Mouse (Mus musculus) hindlimb bud, embryonic 11.5 days (tissue): Measurements from ENCODE around the gene Gm17067.
"Not testable (repeated sequence)": the region's sequence is repeated elsewhere in the genome, so short reads cannot be mapped to it uniquely, and the experiment has no call there.

Source experiments
- DNase-seq: peaks from one replicate; pipeline ENCODE4 v3.0.0-alpha.2; 2012; ENCODE audit warnings: low read depth, low spot score; ENCODE audit errors: extremely low spot score

Gm17067 gene

DNA sequence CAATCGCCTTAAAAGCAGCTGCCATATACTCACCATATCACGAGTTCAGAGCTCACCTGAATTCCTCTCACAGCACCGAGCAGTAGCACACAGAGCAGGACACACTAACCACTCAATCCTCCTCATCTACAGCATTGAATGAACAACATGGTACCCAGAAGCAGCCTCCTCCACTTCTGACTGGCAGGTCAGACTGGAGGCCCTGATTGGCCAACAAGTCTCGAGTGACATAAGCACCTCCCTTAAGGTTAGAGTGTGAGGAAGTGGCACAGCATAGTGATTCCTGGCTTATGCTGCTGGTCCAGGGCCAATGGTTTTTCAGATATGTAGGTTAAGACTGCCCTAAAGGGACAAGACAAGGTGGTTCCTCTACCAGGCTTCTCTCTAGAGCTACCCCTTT lies at the start of gene Gm17067:
Gene Gm17067, minus strand, starts transcription at position 101 of the 400 bp plus-strand sequence.
- DNase-seq, result not testable (repeated sequence)

- no peak for DNase-seq
These were observed 23.0 kb upstream of the Gm17067 start for GRCm38 (mm10) chr7:42749836-42750235.

- no peak for DNase-seq
These were observed 11.9 kb upstream of the Gm17067 start for GRCm38 (mm10) chr7:42738536-42739210.

- not testable (repeated sequence) for DNase-seq
These were observed 33.6 kb downstream of the Gm17067 start for GRCm38 (mm10) chr7:42693251-42693650.

GRCm38 (mm10) chr7:42692362-42693158 lies 34.3 kb downstream of the Gm17067 start, which contains the start of gene Zfp975:
Zfp975 (minus strand) TSS chr7:42692742.
- DNase-seq, result peak; percentile 58

DNA sequence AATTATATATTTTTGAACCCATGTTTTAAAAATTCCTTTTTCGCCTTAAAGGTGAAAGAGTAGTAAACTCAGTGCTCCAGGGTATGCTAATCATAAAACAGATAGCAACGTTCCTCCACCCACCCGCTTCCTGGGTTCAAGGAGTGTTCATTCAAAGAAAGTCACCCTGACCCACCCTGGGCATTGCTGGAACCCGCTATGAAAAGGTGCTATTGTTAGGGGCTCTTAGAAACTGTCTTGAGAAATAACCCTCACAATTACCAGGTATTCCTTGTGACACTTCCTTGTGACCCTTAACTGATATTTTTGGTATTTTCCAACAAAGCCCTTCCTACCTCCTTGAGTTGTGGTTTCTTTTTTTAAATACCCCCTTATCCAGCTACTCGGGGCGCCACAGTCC lies 46.7 kb downstream of the Gm17067 start:
- not testable (repeated sequence) for DNase-seq

DNA sequence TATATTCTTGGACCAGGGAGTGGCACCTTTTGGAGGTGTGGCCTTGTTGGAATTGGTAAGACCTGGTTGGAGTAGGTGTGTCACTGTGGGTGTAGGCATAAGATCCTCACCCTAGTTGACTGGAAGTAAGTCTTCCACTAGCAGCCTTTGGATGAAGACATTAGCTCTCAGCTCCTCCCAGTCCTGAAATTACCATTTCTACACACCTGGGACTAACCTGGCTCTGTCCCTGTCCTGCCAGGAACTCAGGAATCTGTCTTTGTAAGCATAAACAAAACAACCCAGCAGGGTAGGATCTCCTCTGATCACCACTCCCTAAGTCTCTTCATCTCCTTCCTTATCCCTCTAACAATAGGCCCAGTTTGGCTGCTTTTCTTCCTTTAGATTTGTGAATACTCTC lies 47.2 kb downstream of the Gm17067 start:
- not testable (repeated sequence) for DNase-seq

DNA sequence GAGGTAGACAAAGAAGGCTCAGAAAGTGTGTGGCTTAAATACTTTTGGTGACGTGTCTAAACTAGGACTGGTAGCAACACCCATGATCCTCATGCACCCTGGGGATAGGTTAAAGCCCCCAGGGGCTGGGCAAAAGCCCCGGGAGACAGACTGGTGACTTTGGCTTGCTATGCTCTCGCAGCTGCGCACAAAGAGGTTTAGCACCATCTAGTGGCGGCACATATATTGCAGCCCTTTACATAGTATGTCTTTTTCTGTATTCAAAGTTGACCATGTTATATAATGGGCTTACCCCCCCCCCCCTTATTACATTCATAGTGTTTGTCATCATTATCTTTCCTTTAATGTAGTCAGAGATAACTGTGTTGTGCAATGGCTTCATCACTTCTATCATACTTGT lies 66.7 kb downstream of the Gm17067 start:
- not testable (repeated sequence) for DNase-seq
